Mouse (Mus musculus) erythroblast, embryonic 14.5 days (primary cell): Measurements from ENCODE around the gene Lamc1. TPM values are rescaled to one million over a fixed set of nuclear protein-coding genes. Genes with fewer than 3 reads are reported as not detected.

Experiments used
- H3K27me3 ChIP-seq: 2 replicates; pipeline ENCODE4 v1.6.1; 2012; ENCODE audit warnings: inconsistent platforms; ENCODE audit not compliant: control insufficient read depth
- H3K36me3 ChIP-seq: 2 replicates; pipeline ENCODE4 v1.6.1; 2012; ENCODE audit warnings: mild to moderate bottlenecking, inconsistent platforms; ENCODE audit not compliant: control insufficient read depth
- H3K4me1 ChIP-seq: 2 replicates; pipeline ENCODE4 v1.6.1; 2012; ENCODE audit warnings: inconsistent platforms; ENCODE audit not compliant: control insufficient read depth
- H3K4me3 ChIP-seq: replicated peaks from 2 replicates; pipeline ENCODE3; 2012; ENCODE audit warnings: moderate library complexity, mild to moderate bottlenecking, inconsistent platforms
- H3K9me3 ChIP-seq: 2 replicates; pipeline ENCODE4 v1.6.1; 2012; ENCODE audit warnings: low read length, inconsistent platforms, mixed read lengths; ENCODE audit not compliant: control insufficient read depth
- GATA1 ChIP-seq: IDR thresholded peaks from 2 replicates; pipeline ENCODE4 v1.6.1; 2012; ENCODE audit warnings: low read length, inconsistent platforms, mixed read lengths
- TAL1 ChIP-seq: IDR thresholded peaks from 3 replicates; pipeline ENCODE4 v1.6.1; 2012; ENCODE audit warnings: low read length, inconsistent platforms, mixed read lengths
- polyA plus RNA-seq: library from polyadenylated mRNA; stranded (reverse); fragments of >175 nt; gene quantifications from 2 replicates; pipeline ENCODE4 v1.2.3, GENCODE M21; 2012

The Lamc1 gene
- polyA plus RNA-seq, 1 experiment = 0.01 TPM

GRCm38 (mm10) chr1:153173276-153173675 lies 159.3 kb downstream of the Lamc1 start:
- no peaks in the 10 kb centered on the region for H3K9me3 ChIP-seq
- H3K36me3 ChIP-seq = no peaks in the 10 kb centered on the region
- H3K4me3 ChIP-seq = no peak overlapping the region
- H3K4me1 ChIP-seq = no peaks in the 10 kb centered on the region
- no peaks in the 10 kb centered on the region for H3K27me3 ChIP-seq
- no peak for TF ChIP-seq GATA1
- no peak for TF ChIP-seq TAL1

GRCm38 (mm10) chr1:153172291-153172731 lies 160.3 kb downstream of the Lamc1 start:
- H3K4me3 ChIP-seq = no peak overlapping the region
- no peaks in the 10 kb centered on the region for H3K27me3 ChIP-seq
- H3K36me3 ChIP-seq = no peaks in the 10 kb centered on the region
- no peaks in the 10 kb centered on the region for H3K9me3 ChIP-seq
- TF ChIP-seq GATA1 = no peak
- TF ChIP-seq TAL1 = no peak
- H3K4me1 ChIP-seq = no peaks in the 10 kb centered on the region

GRCm38 (mm10) chr1:153171011-153171410 lies 161.6 kb downstream of the Lamc1 start:
- no peak for TF ChIP-seq GATA1
- no peak for TF ChIP-seq TAL1
- no peaks in the 10 kb centered on the region for H3K27me3 ChIP-seq
- no peaks in the 10 kb centered on the region for H3K36me3 ChIP-seq
- H3K4me1 ChIP-seq = no peaks in the 10 kb centered on the region
- H3K9me3 ChIP-seq = no peaks in the 10 kb centered on the region
- H3K4me3 ChIP-seq = no peak overlapping the region

Other genes with a start within 250 kb of the Lamc1 start
- gene Lamc2, start 146.3 kb downstream of the Lamc1 start, polyA plus RNA-seq = 0.01 TPM in 1 of 2 replicates, not detected in the other
- gene Shcbp1l, start 92.4 kb upstream of the Lamc1 start, polyA plus RNA-seq = not detected in 2 replicates
- 1.9 and 2.2 TPM in 2 replicates for gene Dhx9, start 154.9 kb upstream of the Lamc1 start, polyA plus RNA-seq
- 0.02 TPM in 1 of 2 replicates, not detected in the other for gene Npl, start 217.3 kb upstream of the Lamc1 start, polyA plus RNA-seq